Mouse (Mus musculus): ENCODE measurements around the gene Prss8. TPM values are rescaled to one million over a fixed set of nuclear protein-coding genes. Genes with fewer than 3 reads are reported as not detected.

The Prss8 gene
- polyA plus RNA-seq (2014; fragmentation: Nextera tagmentation; extraction: Ambion mirVana), result 0.94 and 0.96 TPM in 2 replicates

- Histone ChIP-seq H3K4me3 (ENCODE audit: low read depth, low read length) (peak within 1 kb of the TSS; percentile 24), H3K36me3 (ENCODE audit: control insufficient read depth, insufficient read depth, low read length) (no peaks in the 10 kb centered on the region), H3K9ac (ENCODE audit: low read depth, low read length) (peak within 1 kb of the TSS; percentile 40), H3K27ac (ENCODE audit: low read depth, low read length) (no peak within 1 kb of the TSS), H3K4me2 (peak within 1 kb of the TSS; percentile 56), H3K4me1 (ENCODE audit: control insufficient read depth, insufficient read depth, low read length) (0 out of 2 replicates have a peak, but pooled peaks cover 3% of the 10 kb centered on the region), H3K9me3 (replicated peaks; ENCODE audit: control insufficient read depth, low read length) (no peaks in the 10 kb centered on the region), H3K27me3 (ENCODE audit: control insufficient read depth, insufficient read depth, low read length) (peaks cover 17% of the 10 kb centered on the region)
- ATAC-seq (replicated peaks; ENCODE audit: insufficient number of reproducible peaks, low FRiP score, low TSS enrichment), result no peak
- WGBS (ENCODE audit: insufficient replicate concordance), result 11% methylated on average over 6 of the region's 6 CpGs
Observed at GRCm38 (mm10) chr7:127929923-127930322, at the start of gene Prss8. Gene Prss8 (minus strand): TSS chr7:127930104.

GRCm38 (mm10) chr7:127978856-127979255, 49.0 kb upstream of the Prss8 start:
- no peak overlapping the region for H3K9ac ChIP-seq (ENCODE audit: low read depth, low read length)
- WGBS (ENCODE audit: insufficient replicate concordance), result 97% methylated on average over 2 of the region's 2 CpGs
- no peak for ATAC-seq (replicated peaks; ENCODE audit: insufficient number of reproducible peaks, low FRiP score, low TSS enrichment)

GRCm38 (mm10) chr7:127974413-127974930, 44.6 kb upstream of the Prss8 start:
- no peaks in the 10 kb centered on the region for H3K4me1 ChIP-seq (ENCODE audit: control insufficient read depth, insufficient read depth, low read length)
- no peaks in the 10 kb centered on the region for H3K9me3 ChIP-seq (replicated peaks; ENCODE audit: control insufficient read depth, low read length)
- no peak overlapping the region for H3K4me2 ChIP-seq
- H3K4me3 ChIP-seq (ENCODE audit: low read depth, low read length), result no peak overlapping the region
- peaks cover 69% of the 10 kb centered on the region for H3K36me3 ChIP-seq (ENCODE audit: control insufficient read depth, insufficient read depth, low read length)
- ATAC-seq (replicated peaks; ENCODE audit: insufficient number of reproducible peaks, low FRiP score, low TSS enrichment), result no peak
- H3K27me3 ChIP-seq (ENCODE audit: control insufficient read depth, insufficient read depth, low read length), result no peaks in the 10 kb centered on the region
- no peak overlapping the region for H3K27ac ChIP-seq (ENCODE audit: low read depth, low read length)
- 92% methylated on average over 2 of the region's 2 CpGs for WGBS (ENCODE audit: insufficient replicate concordance)
- no peak overlapping the region for H3K9ac ChIP-seq (ENCODE audit: low read depth, low read length)

More at GRCm38 (mm10) chr7:127978856-127979255, 49.0 kb upstream of the Prss8 start:
- Histone ChIP-seq H3K9me3 (replicated peaks; ENCODE audit: control insufficient read depth, low read length) (no peaks in the 10 kb centered on the region), H3K27ac (ENCODE audit: low read depth, low read length) (no peak overlapping the region), H3K4me1 (ENCODE audit: control insufficient read depth, insufficient read depth, low read length) (no peaks in the 10 kb centered on the region), H3K4me2 (no peak overlapping the region), H3K4me3 (ENCODE audit: low read depth, low read length) (no peak overlapping the region), H3K27me3 (ENCODE audit: control insufficient read depth, insufficient read depth, low read length) (no peaks in the 10 kb centered on the region), H3K36me3 (ENCODE audit: control insufficient read depth, insufficient read depth, low read length) (peaks cover 71% of the 10 kb centered on the region)

- Histone ChIP-seq H3K27ac (ENCODE audit: low read depth, low read length) (peak overlapping the region; percentile 97), H3K9me3 (replicated peaks; ENCODE audit: control insufficient read depth, low read length) (no peaks in the 10 kb centered on the region), H3K36me3 (ENCODE audit: control insufficient read depth, insufficient read depth, low read length) (peaks cover 25% of the 10 kb centered on the region), H3K27me3 (ENCODE audit: control insufficient read depth, insufficient read depth, low read length) (no peaks in the 10 kb centered on the region), H3K4me2 (peak overlapping the region; percentile 87), H3K9ac (ENCODE audit: low read depth, low read length) (peak overlapping the region; percentile 100), H3K4me1 (ENCODE audit: control insufficient read depth, insufficient read depth, low read length) (no peaks in the 10 kb centered on the region), H3K4me3 (ENCODE audit: low read depth, low read length) (peak overlapping the region; percentile 98)
- 1% methylated on average over 37 of the region's 42 CpGs for WGBS (ENCODE audit: insufficient replicate concordance)
- ATAC-seq (replicated peaks; ENCODE audit: insufficient number of reproducible peaks, low FRiP score, low TSS enrichment), result peak; percentile 37
Observed at GRCm38 (mm10) chr7:127967922-127968828, 38.3 kb upstream of the Prss8 start.

GRCm38 (mm10) chr7:127967004-127967921, 37.4 kb upstream of the Prss8 start, which contains the start of gene Fus:
Gene Fus (plus strand): TSS chr7:127967457.
- peaks cover 18% of the 10 kb centered on the region for H3K36me3 ChIP-seq (ENCODE audit: control insufficient read depth, insufficient read depth, low read length)
- peak within 1 kb of the TSS; percentile 100 for H3K9ac ChIP-seq (ENCODE audit: low read depth, low read length)
- no peaks in the 10 kb centered on the region for H3K27me3 ChIP-seq (ENCODE audit: control insufficient read depth, insufficient read depth, low read length)
- peak within 1 kb of the TSS; percentile 87 for H3K4me2 ChIP-seq
- peak within 1 kb of the TSS; percentile 98 for H3K4me3 ChIP-seq (ENCODE audit: low read depth, low read length)
- WGBS (ENCODE audit: insufficient replicate concordance), result under 1% methylated on average over 89 of the region's 92 CpGs
- peak; percentile 92 for ATAC-seq (replicated peaks; ENCODE audit: insufficient number of reproducible peaks, low FRiP score, low TSS enrichment)
- no peaks in the 10 kb centered on the region for H3K9me3 ChIP-seq (replicated peaks; ENCODE audit: control insufficient read depth, low read length)
- peak within 1 kb of the TSS; percentile 97 for H3K27ac ChIP-seq (ENCODE audit: low read depth, low read length)
- H3K4me1 ChIP-seq (ENCODE audit: control insufficient read depth, insufficient read depth, low read length), result no peaks in the 10 kb centered on the region

- Histone ChIP-seq H3K36me3 (ENCODE audit: control insufficient read depth, insufficient read depth, low read length) (peaks cover 9% of the 10 kb centered on the region), H3K27me3 (ENCODE audit: control insufficient read depth, insufficient read depth, low read length) (no peaks in the 10 kb centered on the region), H3K9me3 (replicated peaks; ENCODE audit: control insufficient read depth, low read length) (no peaks in the 10 kb centered on the region), H3K4me3 (ENCODE audit: low read depth, low read length) (peak overlapping the region; percentile 98), H3K9ac (ENCODE audit: low read depth, low read length) (peak overlapping the region; percentile 100), H3K4me2 (peak overlapping the region; percentile 84), H3K27ac (ENCODE audit: low read depth, low read length) (peak overlapping the region; percentile 97), H3K4me1 (ENCODE audit: control insufficient read depth, insufficient read depth, low read length) (no peaks in the 10 kb centered on the region)
- ATAC-seq (replicated peaks; ENCODE audit: insufficient number of reproducible peaks, low FRiP score, low TSS enrichment), result peak; percentile 3; the same call in 1 of the 2 replicates
- 13% methylated on average over 10 of the region's 10 CpGs for WGBS (ENCODE audit: insufficient replicate concordance)
Observed at GRCm38 (mm10) chr7:127966371-127966918, 36.5 kb upstream of the Prss8 start.

GRCm38 (mm10) chr7:127959364-127959763, 29.5 kb upstream of the Prss8 start:
- Histone ChIP-seq H3K27ac (ENCODE audit: low read depth, low read length) (no peak overlapping the region), H3K4me3 (ENCODE audit: low read depth, low read length) (no peak overlapping the region), H3K36me3 (ENCODE audit: control insufficient read depth, insufficient read depth, low read length) (no peaks in the 10 kb centered on the region), H3K9me3 (replicated peaks; ENCODE audit: control insufficient read depth, low read length) (no peaks in the 10 kb centered on the region), H3K27me3 (ENCODE audit: control insufficient read depth, insufficient read depth, low read length) (no peaks in the 10 kb centered on the region), H3K4me2 (no peak overlapping the region), H3K9ac (ENCODE audit: low read depth, low read length) (no peak overlapping the region), H3K4me1 (ENCODE audit: control insufficient read depth, insufficient read depth, low read length) (no peaks in the 10 kb centered on the region)
- 61% methylated on average over 5 of the region's 5 CpGs for WGBS (ENCODE audit: insufficient replicate concordance)
- no peak for ATAC-seq (replicated peaks; ENCODE audit: insufficient number of reproducible peaks, low FRiP score, low TSS enrichment)
